Mouse (Mus musculus) neural tube, embryonic 13.5 days (tissue): Measurements from ENCODE around the gene Kif18b. TPM values are rescaled to one million over a fixed set of nuclear protein-coding genes. Genes with fewer than 3 reads are reported as not detected.

Experiments used
- ATAC-seq: fragments of 200-750 bp; cut with Nextera tagmentation; 2 replicates; pipeline ENCODE4 v1.8.0; 2017; ENCODE audit warnings: low read depth, mild to moderate bottlenecking, moderate TSS enrichment, moderate library complexity
- H3K27ac ChIP-seq: fragments of 300-500 bp; sonication (generic); replicated peaks from 2 replicates; pipeline ENCODE4 v1.5.1; 2015; ENCODE audit warnings: moderate library complexity, mild to moderate bottlenecking, inconsistent platforms
- H3K27me3 ChIP-seq: fragments of 300-500 bp; sonication (generic); 2 replicates; pipeline ENCODE4 v1.6.1; 2015; ENCODE audit warnings: mild to moderate bottlenecking, inconsistent platforms
- H3K36me3 ChIP-seq: fragments of 300-500 bp; sonication (generic); 2 replicates; pipeline ENCODE4 v1.6.1; 2015; ENCODE audit warnings: mild to moderate bottlenecking, inconsistent platforms
- H3K4me1 ChIP-seq: fragments of 300-500 bp; sonication (generic); replicated peaks from 2 replicates; pipeline ENCODE4 v1.6.1; 2015; ENCODE audit warnings: inconsistent platforms
- H3K4me2 ChIP-seq: fragments of 300-500 bp; sonication (generic); 2 replicates; pipeline ENCODE4 v1.6.1; 2015; ENCODE audit warnings: inconsistent platforms, mild to moderate bottlenecking, moderate library complexity
- H3K4me3 ChIP-seq: fragments of 300-500 bp; sonication (generic); 2 replicates; pipeline ENCODE4 v1.5.1; 2015; ENCODE audit warnings: mild to moderate bottlenecking, inconsistent platforms
- H3K9ac ChIP-seq: fragments of 300-500 bp; sonication (generic); 2 replicates; pipeline ENCODE4 v1.6.1; 2015; ENCODE audit warnings: moderate library complexity, mild to moderate bottlenecking, inconsistent platforms
- H3K9me3 ChIP-seq: fragments of 300-500 bp; sonication (generic); 2 replicates; pipeline ENCODE4 v1.6.1; 2016; ENCODE audit warnings: inconsistent platforms
- WGBS: fragments of 180-500 bp; shearing (Covaris S2); methylation state at CpG from one replicate; pipeline ENCODE4 v1.1.7; 2015; 5-methylcytosine and 5-hydroxymethylcytosine counted together
- polyA plus RNA-seq: library from polyadenylated mRNA; unstranded; fragments of >200 nt; fragmentation: Nextera tagmentation; extraction: Ambion mirVana; gene quantifications from 2 replicates; pipeline ENCODE4 v1.2.1, GENCODE M21; 2015

The Kif18b gene
- polyA plus RNA-seq, 1 experiment from 2014 or later = 1.7 TPM

GRCm38 (mm10) chr11:102956962-102957614, 32.2 kb upstream of the Kif18b start:
- peak overlapping the region; percentile 35 for H3K9ac ChIP-seq
- H3K36me3 ChIP-seq = no peaks in the 10 kb centered on the region

GRCm38 (mm10) chr11:102952922-102953321, 28.0 kb upstream of the Kif18b start:
- H3K4me3 ChIP-seq = no peak overlapping the region
- no peaks in the 10 kb centered on the region for H3K36me3 ChIP-seq
- H3K4me1 ChIP-seq = peaks cover 42% of the 10 kb centered on the region
- no peak for ATAC-seq
- 22% methylated on average over 6 of the region's 6 CpGs for WGBS
- H3K27me3 ChIP-seq = peaks cover 85% of the 10 kb centered on the region
- no peak overlapping the region; the same call in 1 of the 2 replicates for H3K9ac ChIP-seq
- no peak overlapping the region for H3K4me2 ChIP-seq
- H3K9me3 ChIP-seq = no peaks in the 10 kb centered on the region
- no peak overlapping the region for H3K27ac ChIP-seq

More at GRCm38 (mm10) chr11:102956962-102957614, 32.2 kb upstream of the Kif18b start:
- 54% methylated on average over 16 of the region's 16 CpGs for WGBS
- Histone ChIP-seq H3K27ac (peak overlapping the region; percentile 56), H3K4me3 (no peak overlapping the region), H3K27me3 (peaks cover 48% of the 10 kb centered on the region), H3K4me2 (no peak overlapping the region), H3K9me3 (no peaks in the 10 kb centered on the region), H3K4me1 (peaks cover 37% of the 10 kb centered on the region)
- ATAC-seq = no peak; the same call in 1 of the 2 replicates

GRCm38 (mm10) chr11:102948043-102948961, 23.4 kb upstream of the Kif18b start:
- no peaks in the 10 kb centered on the region for H3K36me3 ChIP-seq
- peak overlapping the region; percentile 56 for H3K9ac ChIP-seq
- peak overlapping the region; percentile 38 for H3K4me3 ChIP-seq
- ATAC-seq = peak; percentile 49; the same call in 1 of the 2 replicates
- H3K27ac ChIP-seq = no peak overlapping the region
- H3K4me1 ChIP-seq = peaks cover 51% of the 10 kb centered on the region
- 1% methylated on average over 51 of the region's 51 CpGs for WGBS
- H3K4me2 ChIP-seq = peak overlapping the region; percentile 62
- no peaks in the 10 kb centered on the region for H3K9me3 ChIP-seq
- peaks cover 100% of the 10 kb centered on the region for H3K27me3 ChIP-seq

GRCm38 (mm10) chr11:102946992-102947343, 22.0 kb upstream of the Kif18b start:
- no peak overlapping the region for H3K9ac ChIP-seq
- no peak overlapping the region for H3K27ac ChIP-seq
- H3K36me3 ChIP-seq = no peaks in the 10 kb centered on the region
- peak overlapping the region; percentile 39 for H3K4me3 ChIP-seq
- peak overlapping the region; percentile 58 for H3K4me2 ChIP-seq
- H3K9me3 ChIP-seq = no peaks in the 10 kb centered on the region
- peaks cover 98% of the 10 kb centered on the region for H3K27me3 ChIP-seq
- H3K4me1 ChIP-seq = peaks cover 44% of the 10 kb centered on the region
- no peak for ATAC-seq
- WGBS = 6% methylated on average over 8 of the region's 8 CpGs

- H3K27ac ChIP-seq = no peak within 1 kb of the TSS
- peaks cover 49% of the 10 kb centered on the region for H3K4me1 ChIP-seq
- H3K9me3 ChIP-seq = no peaks in the 10 kb centered on the region
- H3K4me2 ChIP-seq = peak within 1 kb of the TSS; percentile 58
- ATAC-seq = peak; percentile 59
- H3K4me3 ChIP-seq = peak within 1 kb of the TSS; percentile 39
- WGBS = under 1% methylated on average over 48 of the region's 87 CpGs
- peak within 1 kb of the TSS; percentile 52 for H3K9ac ChIP-seq
- peaks cover 95% of the 10 kb centered on the region for H3K27me3 ChIP-seq
- no peaks in the 10 kb centered on the region for H3K36me3 ChIP-seq
Observed at GRCm38 (mm10) chr11:102946265-102946991, 21.5 kb upstream of the Kif18b start, which contains the start of gene C1ql1. Gene C1ql1, minus strand, starts transcription at chr11:102946688.

GRCm38 (mm10) chr11:102945306-102946264, 20.7 kb upstream of the Kif18b start:
- no peak overlapping the region for H3K27ac ChIP-seq
- no peaks in the 10 kb centered on the region for H3K9me3 ChIP-seq
- peaks cover 95% of the 10 kb centered on the region for H3K27me3 ChIP-seq
- no peak for ATAC-seq
- H3K4me2 ChIP-seq = peak overlapping the region; percentile 58
- peak overlapping the region; percentile 52 for H3K9ac ChIP-seq
- H3K36me3 ChIP-seq = no peaks in the 10 kb centered on the region
- peaks cover 52% of the 10 kb centered on the region for H3K4me1 ChIP-seq
- H3K4me3 ChIP-seq = peak overlapping the region; percentile 39
- WGBS = 2% methylated on average over 54 of the region's 54 CpGs

GRCm38 (mm10) chr11:102941236-102941635, 16.3 kb upstream of the Kif18b start:
- no peak overlapping the region for H3K4me2 ChIP-seq
- peaks cover 58% of the 10 kb centered on the region for H3K4me1 ChIP-seq
- 63% methylated on average over 6 of the region's 6 CpGs for WGBS
- H3K27me3 ChIP-seq = peaks cover 87% of the 10 kb centered on the region
- H3K9me3 ChIP-seq = no peaks in the 10 kb centered on the region
- no peak for ATAC-seq
- no peak overlapping the region for H3K9ac ChIP-seq
- no peaks in the 10 kb centered on the region for H3K36me3 ChIP-seq
- no peak overlapping the region for H3K4me3 ChIP-seq
- H3K27ac ChIP-seq = no peak overlapping the region

GRCm38 (mm10) chr11:102939024-102939675, 14.2 kb upstream of the Kif18b start:
- no peak overlapping the region for H3K27ac ChIP-seq
- ATAC-seq = no peak
- peaks cover 46% of the 10 kb centered on the region for H3K4me1 ChIP-seq
- no peak overlapping the region for H3K9ac ChIP-seq
- no peak overlapping the region for H3K4me3 ChIP-seq
- 35% methylated on average over 13 of the region's 13 CpGs for WGBS
- peaks cover 86% of the 10 kb centered on the region for H3K27me3 ChIP-seq
- H3K9me3 ChIP-seq = no peaks in the 10 kb centered on the region
- no peaks in the 10 kb centered on the region for H3K36me3 ChIP-seq
- H3K4me2 ChIP-seq = peak overlapping the region; percentile 13; the same call in 1 of the 2 replicates

- H3K27ac ChIP-seq = peak overlapping the region; percentile 42; the same call in 1 of the 2 replicates
Observed at GRCm38 (mm10) chr11:102937529-102938182, 12.7 kb upstream of the Kif18b start.

GRCm38 (mm10) chr11:102936272-102936671, 11.3 kb upstream of the Kif18b start:
- Histone ChIP-seq H3K4me3 (no peak overlapping the region), H3K4me2 (no peak overlapping the region), H3K27ac (no peak overlapping the region), H3K9me3 (no peaks in the 10 kb centered on the region), H3K27me3 (peaks cover 82% of the 10 kb centered on the region), H3K4me1 (peaks cover 38% of the 10 kb centered on the region), H3K9ac (no peak overlapping the region), H3K36me3 (no peaks in the 10 kb centered on the region)
- no peak for ATAC-seq
- 28% methylated on average over 4 of the region's 4 CpGs for WGBS

More at GRCm38 (mm10) chr11:102937529-102938182, 12.7 kb upstream of the Kif18b start:
- no peak overlapping the region for H3K4me2 ChIP-seq
- H3K4me3 ChIP-seq = no peak overlapping the region
- H3K9ac ChIP-seq = no peak overlapping the region
- H3K27me3 ChIP-seq = peaks cover 85% of the 10 kb centered on the region
- peak; percentile 83 for ATAC-seq
- no peaks in the 10 kb centered on the region for H3K36me3 ChIP-seq
- H3K4me1 ChIP-seq = peaks cover 46% of the 10 kb centered on the region
- 36% methylated on average over 3 of the region's 3 CpGs for WGBS
- no peaks in the 10 kb centered on the region for H3K9me3 ChIP-seq
